Mouse (Mus musculus) right cerebral cortex, adult 2 months (tissue): ENCODE measurements around the gene Calcoco2.

ENCODE experiments used
- DNase-seq, 2 experiments: peaks; one replicate each; pipeline ENCODE4 v3.0.0; 2021 to 2022; ENCODE audit warnings: low spot score in 2 of 2

Gene Calcoco2

GRCm38 (mm10) chr11:96080736-96081135 is 31.0 kb downstream of the Calcoco2 start:
- DNase-seq = no peak

GRCm38 (mm10) chr11:96076221-96077105 is 35.3 kb downstream of the Calcoco2 start:
- DNase-seq = no peak

DNA sequence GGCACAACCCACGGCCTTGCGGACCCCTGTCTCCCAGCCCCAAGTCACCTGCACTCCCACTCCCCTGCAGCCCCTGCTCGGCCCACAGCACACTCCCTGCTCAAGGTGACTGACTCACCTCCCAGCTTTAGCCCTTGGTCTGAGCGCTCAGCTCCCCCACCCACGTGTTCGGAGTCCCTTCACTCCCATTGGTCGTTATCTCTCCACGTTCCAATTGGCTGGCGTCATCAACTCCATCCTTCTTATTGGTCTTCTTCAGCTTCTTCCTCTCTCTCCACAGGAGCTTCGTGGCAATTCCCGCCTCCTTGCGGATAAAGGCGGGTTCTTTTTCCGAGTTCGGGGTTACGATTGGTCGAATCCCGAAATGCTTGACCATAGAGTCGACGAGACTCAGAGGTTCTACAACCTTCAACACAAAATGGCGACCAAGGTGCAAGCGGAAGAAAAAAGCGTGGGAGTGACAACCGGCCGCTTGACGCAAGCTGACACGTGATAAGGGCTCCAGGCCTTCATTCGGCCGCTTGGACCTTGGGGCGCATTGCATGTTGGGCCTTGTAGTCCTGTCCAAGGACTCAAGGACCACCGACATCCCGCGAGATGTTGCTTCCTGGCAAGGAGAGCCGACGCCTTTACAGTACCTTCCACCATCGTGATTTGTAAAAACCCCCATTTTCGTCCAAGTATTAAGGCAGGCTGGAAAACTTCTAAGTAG is 36.1 kb downstream of the Calcoco2 start, which contains the start of gene Atp5g1:
Gene Atp5g1, minus strand, starts transcription at position 162 of the 712 bp plus-strand sequence.
- peak; percentile 99 for DNase-seq

DNA sequence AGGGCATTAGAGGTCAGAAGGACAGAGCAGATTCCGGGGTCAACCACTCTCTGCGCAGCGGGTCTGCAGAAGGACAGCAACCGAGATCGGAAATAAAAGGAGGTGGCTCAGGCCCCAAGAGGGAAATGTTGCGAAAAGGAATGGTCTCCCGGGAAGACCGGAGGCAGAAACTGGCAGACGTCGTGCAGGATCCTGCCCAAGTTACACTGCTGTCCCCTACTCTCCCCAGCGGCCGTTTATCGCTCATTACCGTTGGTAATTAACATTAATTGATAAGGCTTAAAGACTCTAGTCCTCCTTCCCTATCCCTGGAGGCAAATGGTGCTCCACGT is 36.6 kb downstream of the Calcoco2 start:
- peak in 1 of 2 experiments; percentile 20 for DNase-seq

GRCm38 (mm10) chr11:96074351-96075176 is 37.2 kb downstream of the Calcoco2 start:
- DNase-seq = peak in 1 of 2 experiments; percentile 39

- no peak for DNase-seq
Observed at GRCm38 (mm10) chr11:96073295-96073993, 38.3 kb downstream of the Calcoco2 start.

DNA sequence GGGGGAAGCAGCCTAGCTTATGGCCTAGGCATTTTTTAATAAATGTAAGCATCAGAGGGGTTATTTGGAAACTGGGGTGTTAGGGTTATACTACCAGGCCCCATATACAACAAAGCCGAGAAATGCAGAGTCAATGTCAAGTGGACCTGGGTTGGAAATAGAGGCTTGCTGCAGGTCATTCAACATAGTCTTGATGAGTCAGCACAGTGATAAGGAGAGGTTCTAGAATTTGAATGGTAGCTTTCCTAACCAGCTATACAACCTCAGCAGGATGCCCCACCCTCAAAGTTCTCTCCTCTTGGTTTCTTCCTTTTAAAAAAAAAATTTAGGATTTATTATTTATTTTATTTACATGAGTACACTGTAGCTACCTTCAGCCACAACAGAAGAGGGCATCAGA is 40.8 kb downstream of the Calcoco2 start:
- DNase-seq = no peak

- no peak for DNase-seq
Observed at GRCm38 (mm10) chr11:96070353-96070752, 41.4 kb downstream of the Calcoco2 start.

GRCm38 (mm10) chr11:96068231-96068630 is 43.5 kb downstream of the Calcoco2 start:
- no peak for DNase-seq

DNA sequence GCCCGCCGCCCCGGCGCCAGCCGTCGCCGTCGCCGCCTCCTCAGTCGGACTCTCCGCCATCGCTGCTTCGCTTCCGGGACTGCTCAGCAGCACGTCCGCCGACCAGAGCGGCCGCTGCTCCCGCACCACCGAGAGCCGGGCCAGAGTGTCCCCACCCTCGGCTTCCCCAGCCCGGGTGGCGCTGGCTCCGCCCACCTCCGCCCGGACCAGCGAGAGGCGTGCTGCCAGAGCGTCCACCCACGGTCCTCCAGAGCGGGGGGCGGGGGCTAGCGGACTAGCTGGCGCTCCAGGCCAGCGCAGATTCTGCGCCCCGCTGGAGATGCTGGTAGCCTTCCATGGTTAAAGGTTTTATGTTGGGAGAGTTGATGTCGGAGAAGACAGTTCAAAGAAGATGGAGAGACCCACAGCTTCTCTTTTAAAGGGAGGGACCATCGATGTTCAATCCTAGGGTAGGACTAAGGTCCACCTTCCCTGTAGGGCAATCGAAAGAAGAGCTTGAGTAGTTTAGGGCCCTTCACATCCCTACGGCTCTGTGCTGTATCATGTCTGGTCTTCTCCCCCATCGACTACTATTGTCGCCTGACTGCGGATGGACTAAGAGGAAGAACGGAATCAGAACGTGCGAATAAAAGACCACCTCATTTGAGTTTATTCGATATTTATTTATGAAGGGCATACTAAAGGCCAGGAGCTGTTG is 46.4 kb downstream of the Calcoco2 start, which contains the start of gene Ube2z:
Gene Ube2z, minus strand, starts transcription at position 174 of the 697 bp plus-strand sequence.
- peak; percentile 96 to 97 for DNase-seq

DNA sequence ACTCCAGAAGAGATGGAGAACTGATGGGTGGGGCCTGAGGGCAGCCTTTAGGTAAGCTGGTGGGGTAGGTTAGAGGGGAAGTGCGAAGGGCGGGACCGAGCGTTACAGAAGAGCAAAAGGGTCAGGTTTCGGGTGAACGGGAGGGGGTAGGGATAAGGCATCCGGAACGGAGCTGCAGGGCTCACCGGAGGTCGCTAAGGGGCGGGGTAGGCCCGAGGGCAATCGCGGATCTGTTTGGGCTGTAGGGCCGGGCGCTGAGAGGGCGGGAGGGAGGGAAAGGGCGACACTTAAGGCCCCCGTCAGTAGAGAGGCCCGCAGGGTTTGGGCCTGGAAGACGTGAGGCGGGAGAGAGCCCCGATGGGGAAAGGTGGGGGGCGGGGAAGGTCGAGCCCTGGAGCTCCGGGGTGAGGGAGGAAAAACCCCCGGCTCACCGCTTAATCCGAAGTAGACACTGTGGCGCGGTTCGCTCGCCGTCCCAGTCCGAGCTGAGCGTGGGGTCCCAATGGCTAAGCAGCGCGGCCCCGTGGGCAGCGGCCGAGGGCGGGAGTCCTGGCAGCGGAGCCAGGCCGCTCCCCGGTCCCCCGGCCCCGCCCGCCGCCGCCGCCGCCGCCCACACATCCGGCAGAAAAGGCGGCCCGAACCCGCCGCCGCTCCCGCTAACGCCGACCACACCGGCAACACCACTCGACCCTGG is 47.1 kb downstream of the Calcoco2 start:
- no peak for DNase-seq

- no peak for DNase-seq
Observed at GRCm38 (mm10) chr11:96058309-96058708, 53.5 kb downstream of the Calcoco2 start.

DNA sequence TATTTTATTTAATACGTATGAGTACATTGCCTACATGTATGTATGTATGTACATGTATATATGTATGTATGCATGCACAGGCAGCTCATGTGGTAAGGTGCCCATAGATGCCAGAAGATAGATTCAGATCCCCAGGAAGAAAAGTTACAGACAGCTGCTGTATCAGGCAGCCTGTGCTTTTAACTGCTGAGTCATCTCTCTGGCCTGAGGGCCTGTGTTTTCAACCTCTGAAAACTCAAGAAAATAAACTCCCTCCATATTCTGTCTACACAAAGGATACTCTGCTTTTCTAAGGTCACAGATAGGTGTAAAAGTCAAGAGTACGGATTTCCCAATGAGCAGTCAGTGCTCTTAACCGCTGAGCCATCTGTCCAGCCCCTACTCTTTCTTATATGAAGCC is 60.9 kb downstream of the Calcoco2 start:
- DNase-seq = no peak

- no peak for DNase-seq
Observed at GRCm38 (mm10) chr11:96049939-96050338, 61.8 kb downstream of the Calcoco2 start.
